Mouse (Mus musculus) limb, embryonic 15.5 days (tissue): ENCODE results near the gene Hs2st1. TPM values are rescaled to one million over a fixed set of nuclear protein-coding genes. Genes with fewer than 3 reads are reported as not detected.

Experiments
- ATAC-seq: fragments of 200-750 bp; cut with Nextera tagmentation; 2 replicates; pipeline ENCODE4 v1.8.0; 2017; ENCODE audit warnings: low read depth, moderate TSS enrichment; ENCODE audit not compliant: insufficient number of reproducible peaks, low FRiP score, low TSS enrichment
- H3K27ac ChIP-seq: fragments of 300-500 bp; sonication (generic); 2 replicates; pipeline ENCODE4 v1.5.1; 2015; ENCODE audit warnings: moderate library complexity, mild to moderate bottlenecking, inconsistent platforms
- H3K27me3 ChIP-seq: fragments of 300-500 bp; sonication (generic); 2 replicates; pipeline ENCODE4 v1.6.1; 2015; ENCODE audit warnings: inconsistent platforms
- H3K36me3 ChIP-seq: fragments of 300-500 bp; sonication (generic); 2 replicates; pipeline ENCODE4 v1.6.1; 2015; ENCODE audit warnings: inconsistent platforms
- H3K4me1 ChIP-seq: fragments of 300-500 bp; sonication (generic); 2 replicates; pipeline ENCODE4 v1.6.1; 2015; ENCODE audit warnings: inconsistent platforms
- H3K4me2 ChIP-seq: fragments of 300-500 bp; sonication (generic); 2 replicates; pipeline ENCODE4 v1.6.1; 2015; ENCODE audit warnings: mild to moderate bottlenecking, inconsistent platforms
- H3K4me3 ChIP-seq: fragments of 300-500 bp; sonication (generic); 2 replicates; pipeline ENCODE4 v1.5.1; 2015; ENCODE audit warnings: mild to moderate bottlenecking, inconsistent platforms
- H3K9ac ChIP-seq: fragments of 300-500 bp; sonication (generic); 2 replicates; pipeline ENCODE4 v1.6.1; 2015; ENCODE audit warnings: inconsistent platforms
- H3K9me3 ChIP-seq: fragments of 300-500 bp; sonication (generic); 2 replicates; pipeline ENCODE4 v1.6.1; 2016; ENCODE audit warnings: inconsistent platforms
- WGBS: fragments of 180-500 bp; shearing (Covaris S2); methylation state at CpG from one replicate; pipeline ENCODE4 v1.1.7; 2015; 5-methylcytosine and 5-hydroxymethylcytosine counted together
- polyA plus RNA-seq: library from polyadenylated mRNA; unstranded; fragments of >200 nt; fragmentation: Nextera tagmentation; extraction: Ambion mirVana; gene quantifications from 2 replicates; pipeline ENCODE4 v1.2.1, GENCODE M21; 2015

Gene Hs2st1
- polyA plus RNA-seq, 1 experiment from 2014 or later: 13.5 TPM

DNA sequence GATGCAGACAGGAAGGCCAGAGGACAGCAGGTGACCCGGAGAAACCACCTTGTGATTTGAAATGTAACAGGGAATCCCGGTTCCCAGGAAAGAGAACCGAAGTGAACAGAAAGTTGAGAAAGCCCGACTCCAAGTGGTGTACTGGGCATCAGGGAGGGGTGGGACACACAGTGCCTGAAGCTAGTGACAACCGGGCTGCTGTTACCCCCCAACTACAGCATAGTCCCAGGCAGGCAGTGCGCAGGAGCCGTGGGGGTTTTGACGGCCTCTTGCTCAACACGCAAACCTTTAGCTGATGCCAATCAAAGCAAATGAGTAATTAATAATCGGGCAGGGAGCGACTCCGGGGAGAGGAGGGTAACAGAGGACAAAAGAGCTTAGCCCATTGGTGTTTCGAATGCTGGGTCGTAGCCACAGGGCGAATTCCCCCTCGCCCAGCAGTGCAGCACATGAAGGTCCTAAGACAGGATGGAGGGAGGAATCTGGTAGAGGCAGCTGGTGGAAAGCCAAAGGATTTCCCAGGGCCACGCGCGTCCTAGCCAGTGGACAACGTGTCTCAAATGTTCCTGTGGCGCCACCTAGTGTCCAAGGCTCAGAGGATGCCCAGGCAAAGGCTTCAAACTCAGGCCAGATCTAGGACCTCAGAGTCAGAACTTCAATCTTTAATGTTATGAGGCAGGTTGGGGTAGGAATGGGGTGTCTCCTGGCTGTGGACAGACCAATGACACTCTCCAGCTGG lies 170.5 kb downstream of the Hs2st1 start:
- H3K27ac ChIP-seq: no peak overlapping the region
- H3K36me3 ChIP-seq: no peaks in the 10 kb centered on the region
- 28% methylated on average over 21 of the region's 21 CpGs for WGBS
- peak overlapping the region; percentile 28 for H3K4me3 ChIP-seq
- ATAC-seq: peak; percentile 68; the same call in 1 of the 2 replicates
- H3K9ac ChIP-seq: no peak overlapping the region
- peak overlapping the region; percentile 51 for H3K4me2 ChIP-seq
- peaks cover 6% of the 10 kb centered on the region; the same call in 1 of the 2 replicates for H3K4me1 ChIP-seq
- H3K27me3 ChIP-seq: peaks cover 12% of the 10 kb centered on the region; the same call in 1 of the 2 replicates
- no peaks in the 10 kb centered on the region for H3K9me3 ChIP-seq

DNA sequence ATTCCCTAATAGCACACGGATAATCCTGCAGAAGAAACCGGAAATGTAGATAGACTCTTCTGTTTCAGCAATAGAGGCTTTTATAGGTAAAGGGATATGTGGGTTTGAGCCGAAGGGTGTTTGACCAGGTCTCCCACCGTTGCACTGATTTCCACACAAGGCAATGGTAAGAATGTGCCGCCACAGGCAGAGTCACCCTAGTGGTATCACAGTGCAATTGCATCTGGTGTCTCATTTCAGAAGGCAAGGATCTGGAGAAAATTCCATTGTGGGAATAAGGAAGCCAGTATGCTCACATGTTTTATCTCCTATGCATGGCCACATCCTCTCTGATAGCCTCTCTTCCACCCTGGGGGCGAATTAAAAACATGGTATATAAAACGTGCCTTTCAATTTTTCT lies 171.8 kb downstream of the Hs2st1 start:
- 84% methylated on average over 7 of the region's 7 CpGs for WGBS
- H3K27ac ChIP-seq: no peak overlapping the region
- ATAC-seq: no peak
- H3K9ac ChIP-seq: no peak overlapping the region
- H3K36me3 ChIP-seq: no peaks in the 10 kb centered on the region
- H3K4me3 ChIP-seq: no peak overlapping the region
- H3K4me1 ChIP-seq: peaks cover 6% of the 10 kb centered on the region; the same call in 1 of the 2 replicates
- peaks cover 12% of the 10 kb centered on the region; the same call in 1 of the 2 replicates for H3K27me3 ChIP-seq
- no peak overlapping the region for H3K4me2 ChIP-seq
- no peaks in the 10 kb centered on the region for H3K9me3 ChIP-seq

- ATAC-seq: no peak
- no peak overlapping the region for H3K4me3 ChIP-seq
- H3K9me3 ChIP-seq: no peaks in the 10 kb centered on the region
- H3K36me3 ChIP-seq: no peaks in the 10 kb centered on the region
- H3K27me3 ChIP-seq: peaks cover 12% of the 10 kb centered on the region; the same call in 1 of the 2 replicates
- no peak overlapping the region for H3K4me2 ChIP-seq
- H3K27ac ChIP-seq: no peak overlapping the region
- no peak overlapping the region for H3K9ac ChIP-seq
- peaks cover 6% of the 10 kb centered on the region; the same call in 1 of the 2 replicates for H3K4me1 ChIP-seq
- WGBS: 64% methylated on average over 17 of the region's 17 CpGs
These were observed 173.5 kb downstream of the Hs2st1 start for GRCm38 (mm10) chr3:144396478-144396877.

- Histone ChIP-seq H3K4me3 (no peak overlapping the region), H3K4me1 (peaks cover 4% of the 10 kb centered on the region; the same call in 1 of the 2 replicates), H3K4me2 (no peak overlapping the region), H3K9ac (no peak overlapping the region), H3K27me3 (0 out of 2 replicates have a peak, but pooled peaks cover 3% of the 10 kb centered on the region), H3K27ac (no peak overlapping the region), H3K36me3 (no peaks in the 10 kb centered on the region), H3K9me3 (no peaks in the 10 kb centered on the region)
- 55% methylated on average over 7 of the region's 7 CpGs for WGBS
- no peak for ATAC-seq
These were observed 175.5 kb downstream of the Hs2st1 start for GRCm38 (mm10) chr3:144394454-144394943.

- Histone ChIP-seq H3K9me3 (no peaks in the 10 kb centered on the region), H3K4me2 (no peak overlapping the region), H3K4me1 (peaks cover 8% of the 10 kb centered on the region), H3K36me3 (no peaks in the 10 kb centered on the region), H3K9ac (no peak overlapping the region), H3K27ac (no peak overlapping the region), H3K27me3 (peaks cover 4% of the 10 kb centered on the region; the same call in 1 of the 2 replicates), H3K4me3 (no peak overlapping the region)
- ATAC-seq: no peak
- 85% methylated on average over 4 of the region's 4 CpGs for WGBS
These were observed 183.5 kb downstream of the Hs2st1 start for GRCm38 (mm10) chr3:144386446-144386845.

DNA sequence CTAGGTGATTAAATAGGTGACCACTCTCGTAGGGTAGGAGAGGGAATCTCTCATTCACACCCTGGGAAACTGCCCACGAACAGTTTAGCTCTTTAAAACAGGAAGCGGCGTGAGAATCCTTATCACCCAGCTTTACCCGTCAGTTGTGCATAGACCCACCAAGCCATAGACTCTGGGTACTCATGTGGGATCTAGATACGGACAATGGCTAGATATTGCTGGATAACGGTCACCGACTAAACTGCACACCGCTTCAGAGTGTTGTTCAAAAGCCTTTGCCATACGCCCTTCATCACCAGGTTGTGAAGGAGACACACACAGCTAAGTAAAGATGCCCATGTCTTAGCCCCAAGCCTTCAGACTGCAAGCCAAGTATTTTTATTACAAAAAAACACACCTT lies 185.3 kb downstream of the Hs2st1 start:
- no peak for ATAC-seq
- Histone ChIP-seq H3K27me3 (peaks cover 4% of the 10 kb centered on the region; the same call in 1 of the 2 replicates), H3K9ac (no peak overlapping the region), H3K27ac (no peak overlapping the region), H3K4me2 (no peak overlapping the region), H3K36me3 (no peaks in the 10 kb centered on the region), H3K9me3 (no peaks in the 10 kb centered on the region), H3K4me1 (peaks cover 17% of the 10 kb centered on the region), H3K4me3 (no peak overlapping the region)
- WGBS: 85% methylated on average over 10 of the region's 10 CpGs

- peaks cover 4% of the 10 kb centered on the region; the same call in 1 of the 2 replicates for H3K27me3 ChIP-seq
- H3K27ac ChIP-seq: peak overlapping the region; percentile 75
- H3K4me3 ChIP-seq: peak overlapping the region; percentile 36
- WGBS: 14% methylated on average over 15 of the region's 16 CpGs
- no peaks in the 10 kb centered on the region for H3K36me3 ChIP-seq
- peaks cover 41% of the 10 kb centered on the region for H3K4me1 ChIP-seq
- no peak overlapping the region for H3K9ac ChIP-seq
- H3K4me2 ChIP-seq: peak overlapping the region; percentile 56
- H3K9me3 ChIP-seq: no peaks in the 10 kb centered on the region
- ATAC-seq: 0 out of 2 replicates have a peak, but pooled peaks have one; percentile 23
These were observed 188.5 kb downstream of the Hs2st1 start for GRCm38 (mm10) chr3:144381431-144381980.

GRCm38 (mm10) chr3:144380921-144381320 lies 189.1 kb downstream of the Hs2st1 start:
- 3% methylated on average over 18 of the region's 18 CpGs for WGBS
- ATAC-seq: peak; percentile 74
- Histone ChIP-seq H3K9me3 (no peaks in the 10 kb centered on the region), H3K36me3 (no peaks in the 10 kb centered on the region), H3K27ac (peak overlapping the region; percentile 75), H3K27me3 (peaks cover 4% of the 10 kb centered on the region; the same call in 1 of the 2 replicates), H3K4me2 (peak overlapping the region; percentile 56), H3K4me1 (peaks cover 45% of the 10 kb centered on the region), H3K9ac (0 out of 2 replicates have a peak overlapping the region, but pooled peaks have one; percentile 10), H3K4me3 (peak overlapping the region; percentile 36)

DNA sequence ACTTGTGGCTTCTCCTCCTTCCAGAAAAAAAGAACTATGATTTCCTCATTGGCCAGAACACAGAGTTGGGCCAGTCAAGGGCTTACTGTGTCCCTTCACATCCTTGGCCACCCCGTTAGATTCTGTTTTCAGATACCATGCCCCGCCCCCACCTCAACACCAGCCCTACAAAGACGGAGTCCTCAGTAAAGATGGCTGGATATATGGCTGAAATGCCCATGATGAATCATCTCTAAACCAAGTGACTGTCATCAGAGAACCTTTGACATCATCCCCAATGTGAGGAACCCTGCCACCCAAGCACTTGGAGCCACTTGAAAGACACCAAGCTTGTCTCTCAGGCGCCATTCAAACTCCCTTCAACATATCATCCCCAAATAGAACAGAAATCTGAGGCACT lies 190.2 kb downstream of the Hs2st1 start:
- Histone ChIP-seq H3K4me2 (no peak overlapping the region), H3K4me3 (no peak overlapping the region), H3K36me3 (no peaks in the 10 kb centered on the region), H3K27me3 (peaks cover 4% of the 10 kb centered on the region; the same call in 1 of the 2 replicates), H3K9me3 (no peaks in the 10 kb centered on the region), H3K9ac (no peak overlapping the region), H3K27ac (no peak overlapping the region), H3K4me1 (peaks cover 48% of the 10 kb centered on the region)
- no peak for ATAC-seq
- 57% methylated on average over 4 of the region's 4 CpGs for WGBS

Other genes with a start within 250 kb of the Hs2st1 start
- 689 and 692 TPM in 2 replicates for gene Selenof, start 123 bp upstream of the Hs2st1 start, polyA plus RNA-seq
- 121 and 135 TPM in 2 replicates for gene Sh3glb1, start 150.2 kb upstream of the Hs2st1 start, polyA plus RNA-seq
- 0.94 and 0.97 TPM in 2 replicates for gene Clca3a1, start 190.8 kb upstream of the Hs2st1 start, polyA plus RNA-seq
- gene Clca3a2, start 249.3 kb upstream of the Hs2st1 start, polyA plus RNA-seq: 0.45 and 0.55 TPM in 2 replicates